Mouse (Mus musculus): Measurements from ENCODE around the gene Asic4. TPM values are rescaled to one million over a fixed set of nuclear protein-coding genes. Genes with fewer than 3 reads are reported as not detected.

The Asic4 gene
- total and polyA plus RNA-seq, 3 experiments: 0.18 to 0.19 TPM; not detected in 1

DNA sequence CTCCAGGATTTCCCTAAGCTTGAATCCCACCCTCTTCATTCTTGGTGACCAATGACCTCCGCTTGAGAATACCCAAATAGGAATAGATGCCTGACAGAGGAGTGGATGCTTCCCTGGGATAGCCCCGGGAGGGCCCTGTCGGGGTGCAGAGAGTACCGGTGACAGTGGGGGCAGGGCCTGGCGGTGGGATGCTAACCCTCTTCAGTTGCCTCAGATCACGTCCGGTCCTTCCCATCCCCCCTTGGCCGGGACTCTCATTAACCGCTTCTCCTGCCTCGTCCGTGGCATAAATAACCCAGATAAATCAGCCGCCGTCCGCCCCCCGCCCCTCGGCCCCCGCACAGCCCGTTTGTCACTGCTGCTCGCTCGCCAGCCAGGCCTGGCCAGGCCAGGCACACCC lies 3.6 kb upstream of the Asic4 start (continued):
- no peak for TF ChIP-seq ZKSCAN1 (IDR thresholded peaks at IDR 0.05; ENCODE audit: low read depth, low read length)
- TF ChIP-seq GATA1 (IDR thresholded peaks at IDR 0.05; ENCODE audit: low read depth, low read length): no peak

GRCm38 (mm10) chr1:75447265-75448051 lies 2.8 kb upstream of the Asic4 start:
- peaks cover 23 to 42% of the 10 kb centered on the region in 2 experiments; a peak in 3 of 4 replicates for H3K4me1 ChIP-seq (ENCODE audit: control insufficient read depth in 1 of 2, insufficient read depth in 2 of 2, low read length in 2 of 2)

GRCm38 (mm10) chr1:75448052-75448431 lies 2.2 kb upstream of the Asic4 start:
- Histone ChIP-seq H3K27me3 (ENCODE audit: control insufficient read depth in 1 of 2, insufficient read depth in 2 of 2, low read length in 2 of 2) (peaks cover 2 to 3% of the 10 kb centered on the region in 2 experiments; a peak in 2 of 4 replicates), H3K9me3 (replicated peaks; ENCODE audit: insufficient read depth, low read length) (no peaks in the 10 kb centered on the region), H3K9ac (ENCODE audit: control insufficient read depth, low read depth, low read length, poor library complexity, severe bottlenecking) (no peak overlapping the region), H3K79me2 (ENCODE audit: control insufficient read depth, insufficient read depth, low read length, poor library complexity) (no peaks in the 10 kb centered on the region; the same call in 1 of the 2 replicates), H3K27ac (ENCODE audit: control insufficient read depth, low read depth, low read length) (no peak overlapping the region), H3K36me3 (ENCODE audit: control insufficient read depth in 1 of 2, insufficient read depth in 2 of 2, low read length in 2 of 2) (peaks cover 0 to 27% of the 10 kb centered on the region in 2 experiments; a peak in 2 of 4 replicates), H3K4me3 (ENCODE audit: control insufficient read depth in 1 of 2, insufficient read depth in 1 of 2, low read depth in 2 of 2, low read length in 2 of 2) (peak overlapping the region in 1 of 2 experiments; percentile 64; a peak in 1 of 4 replicates), H3K4me1 (ENCODE audit: control insufficient read depth in 1 of 2, insufficient read depth in 2 of 2, low read length in 2 of 2) (peaks cover 23 to 42% of the 10 kb centered on the region in 2 experiments; a peak in 3 of 4 replicates)
- TF ChIP-seq BHLHE40 (IDR thresholded peaks at IDR 0.05; ENCODE audit: borderline replicate concordance, low read depth, low read length): no peak
- TF ChIP-seq CHD2 (IDR thresholded peaks at IDR 0.05; ENCODE audit: low read length): no peak
- TF ChIP-seq MXI1 (IDR thresholded peaks at IDR 0.05; ENCODE audit: low read depth, low read length): no peak
- TF ChIP-seq MAZ (IDR thresholded peaks at IDR 0.05; ENCODE audit: low read depth, low read length): no peak
- DNase-seq (ENCODE audit: low read depth, low spot score): no peak

More at GRCm38 (mm10) chr1:75447265-75448051, 2.8 kb upstream of the Asic4 start:
- H3K9me3 ChIP-seq (replicated peaks; ENCODE audit: insufficient read depth, low read length): no peaks in the 10 kb centered on the region
- DNase-seq (ENCODE audit: low read depth, low spot score): peak; percentile 36
- no peaks in the 10 kb centered on the region; the same call in 1 of the 2 replicates for H3K79me2 ChIP-seq (ENCODE audit: control insufficient read depth, insufficient read depth, low read length, poor library complexity)
- peak overlapping the region; percentile 42 to 64 for H3K4me3 ChIP-seq (ENCODE audit: control insufficient read depth in 1 of 2, insufficient read depth in 1 of 2, low read depth in 2 of 2, low read length in 2 of 2)
- H3K9ac ChIP-seq (ENCODE audit: control insufficient read depth, low read depth, low read length, poor library complexity, severe bottlenecking): peak overlapping the region; percentile 50
- H3K27ac ChIP-seq (ENCODE audit: control insufficient read depth, low read depth, low read length): peak overlapping the region; percentile 81; the same call in 1 of the 2 replicates
- TF ChIP-seq EP300 (IDR thresholded peaks at IDR 0.05; ENCODE audit: low read depth in 1 of 2, low read length in 2 of 2) (peak in 1 of 2 experiments; percentile 56; a peak in 2 of 4 replicates), ZC3H11A (IDR thresholded peaks at IDR 0.05; ENCODE audit: low read depth, low read length) (no peak), GABPA (IDR thresholded peaks at IDR 0.05; ENCODE audit: low read depth, low read length) (no peak), MXI1 (IDR thresholded peaks at IDR 0.05; ENCODE audit: low read depth, low read length) (no peak), POLR2A (IDR thresholded peaks at IDR 0.05; ENCODE audit: control insufficient read depth in 1 of 2, insufficient read depth in 1 of 2, low read depth in 1 of 2, low read length in 2 of 2, poor library complexity in 1 of 2) (no peak), POLR2AphosphoS5 (IDR thresholded peaks at IDR 0.05; ENCODE audit: borderline replicate concordance, low read depth, low read length) (no peak), TCF12 (IDR thresholded peaks at IDR 0.05; ENCODE audit: low read depth, low read length) (peak; percentile 90), USF2 (IDR thresholded peaks at IDR 0.05; ENCODE audit: borderline replicate concordance in 1 of 2, insufficient read depth in 1 of 2, low read depth in 1 of 2, low read length in 2 of 2) (no peak), E2F4 (IDR thresholded peaks at IDR 0.05; ENCODE audit: borderline replicate concordance, low read depth, low read length) (no peak), MAZ (IDR thresholded peaks at IDR 0.05; ENCODE audit: low read depth, low read length) (0 out of 2 replicates have a peak, but pooled peaks have one; percentile 37), NRF1 (IDR thresholded peaks at IDR 0.05; ENCODE audit: insufficient read depth, low read depth, low read length, poor library complexity, severe bottlenecking) (no peak), ELF1 (IDR thresholded peaks at IDR 0.05; ENCODE audit: low read depth, low read length) (0 out of 2 replicates have a peak, but pooled peaks have one; percentile 4), GATA1 (IDR thresholded peaks at IDR 0.05; ENCODE audit: low read depth, low read length) (no peak), ZNF384 (IDR thresholded peaks at IDR 0.05; ENCODE audit: low read depth, low read length) (no peak), MEF2A (IDR thresholded peaks at IDR 0.05; ENCODE audit: extremely low read depth, insufficient replicate concordance, low read depth, low read length, poor library complexity, severe bottlenecking) (no peak), MYC (IDR thresholded peaks at IDR 0.05; ENCODE audit: low read depth, low read length) (no peak), ETS1 (IDR thresholded peaks at IDR 0.05; ENCODE audit: low read depth, low read length) (peak; percentile 68), NELFE (IDR thresholded peaks at IDR 0.05; ENCODE audit: low read depth, low read length) (no peak), TAL1 (IDR thresholded peaks at IDR 0.05; ENCODE audit: low read length) (peak; percentile 54)
- peaks cover under 1 to 2% of the 10 kb centered on the region in 2 experiments; a peak in 2 of 4 replicates for H3K27me3 ChIP-seq (ENCODE audit: control insufficient read depth in 1 of 2, insufficient read depth in 2 of 2, low read length in 2 of 2)
- peaks cover 0 to 27% of the 10 kb centered on the region in 2 experiments; a peak in 2 of 4 replicates for H3K36me3 ChIP-seq (ENCODE audit: control insufficient read depth in 1 of 2, insufficient read depth in 2 of 2, low read length in 2 of 2)

All from MEL (cell line).